Mouse (Mus musculus) telencephalon, adult 2 months (tissue): ENCODE measurements around the gene Wfdc1.
A peak's percentile ranks its signal among the peaks of the same experiment; 100 is the strongest.

Experiments used
- DNase-seq: peaks from one replicate; pipeline ENCODE4 v3.0.0-alpha.2; 2011; ENCODE audit warnings: low read depth, low spot score

Gene Wfdc1

GRCm38 (mm10) chr8:119638261-119638660 is 27.9 kb upstream of the Wfdc1 start:
- no peak for DNase-seq

- DNase-seq = no peak
Measured at GRCm38 (mm10) chr8:119639798-119640197, 26.4 kb upstream of the Wfdc1 start.

- no peak for DNase-seq
Measured at GRCm38 (mm10) chr8:119641058-119641457, 25.1 kb upstream of the Wfdc1 start.

- DNase-seq = no peak
Measured at GRCm38 (mm10) chr8:119642960-119643359, 23.2 kb upstream of the Wfdc1 start.

GRCm38 (mm10) chr8:119644429-119644960 is 21.7 kb upstream of the Wfdc1 start:
- DNase-seq = no peak

- no peak for DNase-seq
Measured at GRCm38 (mm10) chr8:119644981-119645597, 21.1 kb upstream of the Wfdc1 start.

- no peak for DNase-seq
Measured at GRCm38 (mm10) chr8:119646197-119646596, 20.0 kb upstream of the Wfdc1 start.

- DNase-seq = no peak
Measured at GRCm38 (mm10) chr8:119646846-119647245, 19.3 kb upstream of the Wfdc1 start.

- DNase-seq = no peak
Measured at GRCm38 (mm10) chr8:119651324-119651723, 14.8 kb upstream of the Wfdc1 start.

GRCm38 (mm10) chr8:119656709-119657464 is 9.3 kb upstream of the Wfdc1 start:
- no peak for DNase-seq

GRCm38 (mm10) chr8:119661081-119661480 is 5.1 kb upstream of the Wfdc1 start:
- no peak for DNase-seq

- no peak for DNase-seq
Measured at GRCm38 (mm10) chr8:119661892-119662291, 4.3 kb upstream of the Wfdc1 start.

- DNase-seq = no peak
Measured at GRCm38 (mm10) chr8:119663440-119663839, 2.7 kb upstream of the Wfdc1 start.

- no peak for DNase-seq
Measured at GRCm38 (mm10) chr8:119665270-119665669, 895 bp upstream of the Wfdc1 start.

- DNase-seq = no peak
Measured at GRCm38 (mm10) chr8:119668447-119668846, 2.3 kb downstream of the Wfdc1 start.

- no peak for DNase-seq
Measured at GRCm38 (mm10) chr8:119669284-119669683, 3.1 kb downstream of the Wfdc1 start.

GRCm38 (mm10) chr8:119670419-119671091 is 4.4 kb downstream of the Wfdc1 start:
- DNase-seq = no peak

GRCm38 (mm10) chr8:119673976-119674555 is 7.9 kb downstream of the Wfdc1 start:
- no peak for DNase-seq

GRCm38 (mm10) chr8:119675457-119675856 is 9.3 kb downstream of the Wfdc1 start:
- no peak for DNase-seq

GRCm38 (mm10) chr8:119676389-119676788 is 10.2 kb downstream of the Wfdc1 start:
- peak; percentile 59 for DNase-seq

- DNase-seq = peak; percentile 10
Measured at GRCm38 (mm10) chr8:119678138-119678843, 12.1 kb downstream of the Wfdc1 start.
